Mouse (Mus musculus): Measurements from ENCODE around the gene Hypk. TPM values are rescaled to one million over a fixed set of nuclear protein-coding genes. Genes with fewer than 3 reads are reported as not detected.
"Not testable (repeated sequence)": the region's sequence is repeated elsewhere in the genome, so short reads cannot be mapped to it uniquely, and the experiment has no call there.

Hypk gene
- polyA plus RNA-seq, 1 experiment = 32.1 TPM

DNA sequence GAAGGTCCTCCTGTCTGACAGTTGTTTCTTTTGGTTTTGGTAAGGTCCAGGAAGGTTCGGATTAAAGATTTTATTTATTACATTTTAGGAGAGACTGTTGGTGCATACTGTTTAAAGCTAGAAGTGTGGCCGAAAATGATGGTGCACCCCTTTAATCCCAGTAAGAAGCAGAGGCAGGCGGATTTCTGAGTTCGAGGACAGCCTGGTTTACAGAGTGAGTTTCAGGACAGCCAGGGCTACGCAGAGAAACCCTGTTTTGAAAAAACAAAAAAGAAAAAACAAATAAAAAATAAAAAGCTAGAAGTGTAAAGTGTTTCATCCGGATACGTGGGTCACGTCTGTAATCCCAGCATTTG is 21.1 kb downstream of the Hypk start:
- TF ChIP-seq CTCF (IDR thresholded peaks at IDR 0.05; ENCODE audit: borderline replicate concordance, extremely low read depth, insufficient read depth, insufficient read length) (no peak), POLR2A (IDR thresholded peaks at IDR 0.05; ENCODE audit: borderline replicate concordance, extremely low read depth, insufficient read depth, insufficient read length, poor library complexity, severe bottlenecking) (no peak)
- no peak for DNase-seq (ENCODE audit: low read depth)

- DNase-seq (ENCODE audit: low read depth) = not testable (repeated sequence)
Measured at GRCm38 (mm10) chr2:121475306-121475705, 22.2 kb downstream of the Hypk start.

- no peak for DNase-seq (ENCODE audit: low read depth)
- TF ChIP-seq CTCF (IDR thresholded peaks at IDR 0.05; ENCODE audit: borderline replicate concordance, extremely low read depth, insufficient read depth, insufficient read length) (no peak), POLR2A (IDR thresholded peaks at IDR 0.05; ENCODE audit: borderline replicate concordance, extremely low read depth, insufficient read depth, insufficient read length, poor library complexity, severe bottlenecking) (no peak)
Measured at GRCm38 (mm10) chr2:121477491-121478266, 24.6 kb downstream of the Hypk start.

DNA sequence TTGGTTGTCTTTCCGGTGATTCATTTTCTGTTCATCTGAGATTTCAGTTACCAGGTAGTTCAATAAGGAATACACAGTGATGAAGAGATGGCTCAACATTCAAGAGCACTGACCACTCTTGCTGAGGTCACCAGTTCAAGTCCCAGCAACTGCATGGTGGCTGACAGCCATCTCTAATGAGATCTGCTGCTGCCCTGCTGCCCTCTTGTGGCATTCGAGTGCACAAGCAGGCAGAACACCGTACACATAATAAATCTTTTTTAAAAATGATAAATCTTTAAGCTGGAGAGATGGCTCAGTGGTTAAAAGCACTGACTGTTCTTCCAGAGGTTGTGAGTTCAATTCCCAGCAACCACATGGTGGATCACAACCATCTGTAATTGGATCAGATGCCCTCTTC is 27.4 kb downstream of the Hypk start:
- DNase-seq (ENCODE audit: low read depth) = peak; percentile 7
- no peak for TF ChIP-seq POLR2A (IDR thresholded peaks at IDR 0.05; ENCODE audit: borderline replicate concordance, extremely low read depth, insufficient read depth, insufficient read length, poor library complexity, severe bottlenecking)
- TF ChIP-seq CTCF (IDR thresholded peaks at IDR 0.05; ENCODE audit: borderline replicate concordance, extremely low read depth, insufficient read depth, insufficient read length) = peak; percentile 48; the same call in 1 of the 2 replicates

DNA sequence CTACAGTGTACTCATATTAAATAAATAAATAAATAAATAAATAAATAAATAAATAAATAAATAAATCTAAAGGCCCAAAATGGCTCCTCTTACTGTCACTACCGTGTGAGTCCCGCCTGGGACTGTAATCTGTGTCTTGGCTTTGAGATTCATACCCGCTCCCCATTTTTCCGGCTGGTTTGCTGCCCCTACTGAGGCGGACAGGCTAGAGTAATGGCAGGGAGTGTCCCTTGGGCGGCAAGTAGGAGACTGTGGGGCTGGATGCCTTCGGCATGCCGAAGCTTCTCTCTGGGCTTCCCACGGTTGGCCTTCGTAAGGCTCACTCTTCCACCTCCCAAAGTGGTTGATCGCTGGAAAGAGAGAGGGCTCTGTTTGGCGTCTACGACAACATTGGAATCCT is 27.8 kb downstream of the Hypk start:
- not testable (repeated sequence) for DNase-seq (ENCODE audit: low read depth)

GRCm38 (mm10) chr2:121483576-121483975 is 30.5 kb downstream of the Hypk start:
- DNase-seq (ENCODE audit: low read depth) = peak; percentile 36
- TF ChIP-seq POLR2A (IDR thresholded peaks at IDR 0.05; ENCODE audit: borderline replicate concordance, extremely low read depth, insufficient read depth, insufficient read length, poor library complexity, severe bottlenecking) (no peak), CTCF (IDR thresholded peaks at IDR 0.05; ENCODE audit: borderline replicate concordance, extremely low read depth, insufficient read depth, insufficient read length) (no peak)

- DNase-seq (ENCODE audit: low read depth) = not testable (repeated sequence)
Measured at GRCm38 (mm10) chr2:121484403-121484802, 31.3 kb downstream of the Hypk start.

DNA sequence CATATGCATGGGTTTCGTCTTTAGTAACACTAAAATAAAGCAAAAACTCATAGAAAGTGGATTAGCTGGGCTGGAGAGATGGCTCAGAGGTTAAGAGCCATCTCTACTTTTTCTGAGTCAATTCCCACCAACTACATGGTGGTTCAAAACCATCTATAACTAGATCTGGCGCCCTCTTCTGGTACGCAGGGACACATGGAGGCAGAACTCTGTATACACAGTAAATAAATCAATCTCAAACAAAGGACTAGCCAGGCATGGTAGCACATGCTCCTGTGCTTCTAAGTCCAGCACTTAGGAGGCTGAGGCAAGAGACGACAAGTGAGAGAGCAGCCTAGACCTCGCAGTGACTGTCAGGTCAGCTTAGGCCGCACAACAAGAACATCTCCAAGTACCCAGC is 48.5 kb downstream of the Hypk start:
- not testable (repeated sequence) for DNase-seq (ENCODE audit: low read depth)

- TF ChIP-seq POLR2A (IDR thresholded peaks at IDR 0.05; ENCODE audit: borderline replicate concordance, extremely low read depth, insufficient read depth, insufficient read length, poor library complexity, severe bottlenecking) = peak; percentile 58; the same call in 1 of the 2 replicates
- peak; percentile 97 for DNase-seq (ENCODE audit: low read depth)
Measured at GRCm38 (mm10) chr2:121505942-121506882, 53.1 kb downstream of the Hypk start, which contains the start of the genes Mfap1a and Wdr76. Mfap1a (minus strand) TSS chr2:121506665. Wdr76 (plus strand) TSS chr2:121506723.

DNA sequence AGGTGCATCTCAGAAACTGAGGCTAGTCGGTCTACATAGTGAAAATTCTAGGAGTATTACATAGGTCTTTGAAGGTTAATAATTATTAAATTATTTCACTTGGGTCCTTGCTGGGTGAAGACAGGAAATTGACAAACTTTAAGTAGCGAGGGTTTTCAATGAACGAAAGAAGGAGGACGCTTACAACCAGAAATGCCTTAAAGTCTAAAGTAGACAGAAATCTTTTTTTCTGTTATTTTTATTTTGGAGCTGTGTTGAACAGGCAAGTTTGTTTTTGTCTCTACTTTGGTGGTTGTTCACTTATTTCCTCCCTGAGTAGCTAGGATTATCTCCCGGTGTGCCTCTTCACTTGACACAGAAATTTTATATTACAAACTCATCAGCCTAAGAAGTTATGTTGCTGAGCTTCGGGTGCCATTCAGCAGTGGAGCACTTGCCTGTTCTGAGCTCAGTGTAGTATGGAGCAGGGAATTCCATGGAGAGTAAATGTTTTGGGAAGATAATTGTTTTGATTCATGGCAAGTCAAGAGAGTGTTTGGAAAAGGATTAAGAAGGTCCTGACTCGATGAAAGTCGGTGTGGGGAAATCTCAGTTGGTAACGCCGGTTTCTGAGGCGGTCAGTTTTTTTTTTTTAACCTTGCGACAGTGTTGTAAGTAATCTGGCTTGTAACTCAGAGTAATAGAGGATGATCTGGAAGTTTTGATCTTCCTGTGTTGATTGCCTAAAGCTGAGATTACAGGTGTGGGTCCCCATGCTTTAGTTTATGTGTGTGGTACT is 54.3 kb downstream of the Hypk start:
- TF ChIP-seq CTCF (IDR thresholded peaks at IDR 0.05; ENCODE audit: borderline replicate concordance, extremely low read depth, insufficient read depth, insufficient read length) = no peak
- TF ChIP-seq POLR2A (IDR thresholded peaks at IDR 0.05; ENCODE audit: borderline replicate concordance, extremely low read depth, insufficient read depth, insufficient read length, poor library complexity, severe bottlenecking) = no peak
- no peak for DNase-seq (ENCODE audit: low read depth)

GRCm38 (mm10) chr2:121507951-121508330 is 54.9 kb downstream of the Hypk start:
- DNase-seq (ENCODE audit: low read depth) = no peak
- TF ChIP-seq POLR2A (IDR thresholded peaks at IDR 0.05; ENCODE audit: borderline replicate concordance, extremely low read depth, insufficient read depth, insufficient read length, poor library complexity, severe bottlenecking) (no peak), CTCF (IDR thresholded peaks at IDR 0.05; ENCODE audit: borderline replicate concordance, extremely low read depth, insufficient read depth, insufficient read length) (no peak)

Other genes with a start within 250 kb of the Hypk start
- gene Trp53bp1, start 181.9 kb upstream of the Hypk start, polyA plus RNA-seq (2012; rRNA removed) = 142 and 175 TPM in 2 replicates
- gene Map1a, start 163.7 kb upstream of the Hypk start, polyA plus RNA-seq (2012; rRNA removed) = 13.7 and 23.4 TPM in 2 replicates
- gene Ppip5k1, start 97.9 kb upstream of the Hypk start, polyA plus RNA-seq (2012; rRNA removed) = 22.1 and 25.8 TPM in 2 replicates
- gene Ckmt1, start 95.6 kb upstream of the Hypk start, polyA plus RNA-seq (2012; rRNA removed) = 39.0 and 49.9 TPM in 2 replicates
- 0.04 TPM in 1 of 2 replicates, not detected in the other for gene Strc, start 66.1 kb upstream of the Hypk start, polyA plus RNA-seq (2012; rRNA removed)
- gene Pdia3, start 39.5 kb upstream of the Hypk start, polyA plus RNA-seq (2012; rRNA removed) = 168 and 174 TPM in 2 replicates
- gene Catsper2, start 39.5 kb upstream of the Hypk start, polyA plus RNA-seq (2012; rRNA removed) = 6.6 and 6.8 TPM in 2 replicates
- 0.25 and 0.26 TPM in 2 replicates for gene Ell3, start 9.0 kb upstream of the Hypk start, polyA plus RNA-seq (2012; rRNA removed)
- 296 and 465 TPM in 2 replicates for gene Serf2, start 4.1 kb upstream of the Hypk start, polyA plus RNA-seq (2012; rRNA removed)
- gene Serinc4, start 3.5 kb downstream of the Hypk start, polyA plus RNA-seq (2012; rRNA removed) = 4.8 and 7.9 TPM in 2 replicates
- 17.2 and 28.0 TPM in 2 replicates for gene Mfap1b, start 20.8 kb downstream of the Hypk start, polyA plus RNA-seq (2012; rRNA removed)
- 10.8 and 18.4 TPM in 2 replicates for gene Mfap1a, start 53.4 kb downstream of the Hypk start, polyA plus RNA-seq (2012; rRNA removed)
- gene Wdr76, start 53.4 kb downstream of the Hypk start, polyA plus RNA-seq (2012; rRNA removed) = 7.7 and 10.6 TPM in 2 replicates

Measured in brain, embryonic 14.5 days (tissue).